Mouse (Mus musculus): Measurements from ENCODE around the gene Rnf167. TPM values are rescaled to one million over a fixed set of nuclear protein-coding genes. Genes with fewer than 3 reads are reported as not detected.
A peak's percentile ranks its signal among the peaks of the same experiment; 100 is the strongest.

Rnf167 gene
- total RNA-seq, 2 experiments from 2014 or later, result 78.6 to 81.4 TPM

- intact Hi-C loops (cut with DNase I), result no loop called here
- DNase-seq (ENCODE audit: low spot score in 2 of 2), result peak in 1 of 2 experiments; percentile 57
These were observed 46.5 kb downstream of the Rnf167 start for GRCm38 (mm10) chr11:70693504-70693903.

GRCm38 (mm10) chr11:70697376-70697775, 50.3 kb downstream of the Rnf167 start:
- intact Hi-C loops (cut with DNase I), result no loop called here
- no peak for DNase-seq (ENCODE audit: low spot score in 2 of 2)

- no peak for DNase-seq (ENCODE audit: low spot score in 2 of 2)
- intact Hi-C loops (cut with DNase I), result no loop called here
These were observed 52.0 kb downstream of the Rnf167 start for GRCm38 (mm10) chr11:70699051-70699450.

- peak; percentile 95 for DNase-seq (ENCODE audit: low spot score in 2 of 2)
- intact Hi-C loops (cut with DNase I), result loop anchor here (1.0 kb wide), 1 partner anchor 13 kb away; no protein-coding TSS in a partner anchor
These were observed 52.9 kb downstream of the Rnf167 start, which contains the start of the genes Inca1 and Kif1c for GRCm38 (mm10) chr11:70699722-70700556. Gene Inca1 (minus strand): TSS chr11:70700155. Gene Kif1c (plus strand): TSS chr11:70700548.

GRCm38 (mm10) chr11:70700613-70701012, 53.6 kb downstream of the Rnf167 start:
- intact Hi-C loops (cut with DNase I), result loop anchor here (1.0 kb wide), 1 partner anchor 13 kb away; no protein-coding TSS in a partner anchor
- DNase-seq (ENCODE audit: low spot score in 2 of 2), result peak; percentile 45 to 56

Other genes starting within 250 kb of the Rnf167 start
- gene Pelp1, start 237.2 kb upstream of the Rnf167 start, total RNA-seq (2021), result 10 to 100 TPM; 34.9 to 42.0 TPM
- 10 to 100 TPM; 64.6 to 66.7 TPM for gene Arrb2, start 214.6 kb upstream of the Rnf167 start, total RNA-seq (2021)
- gene Med11, start 195.3 kb upstream of the Rnf167 start, total RNA-seq (2021), result 10 to 100 TPM; 12.9 to 15.7 TPM
- under 1 TPM; 0.41 to 0.94 TPM for gene Zmynd15, start 187.8 kb upstream of the Rnf167 start, total RNA-seq (2021)
- gene Cxcl16, start 187.3 kb upstream of the Rnf167 start, total RNA-seq (2021), result 1 to 10 TPM in 1 of 2 experiments, under 1 TPM in 1; 0.94 to 1.2 TPM
- gene Tm4sf5, start 142.0 kb upstream of the Rnf167 start, total RNA-seq (2021), result not detected
- not detected for gene Vmo1, start 132.6 kb upstream of the Rnf167 start, total RNA-seq (2021)
- not detected for gene Gltpd2, start 128.0 kb upstream of the Rnf167 start, total RNA-seq (2021)
- gene Psmb6, start 121.9 kb upstream of the Rnf167 start, total RNA-seq (2021), result 100 to 1,000 TPM; 172 to 186 TPM
- not detected for gene Gm40193, start 114.3 kb upstream of the Rnf167 start, total RNA-seq (2021)
- 10 to 100 TPM; 13.0 to 15.2 TPM for gene Pld2, start 107.2 kb upstream of the Rnf167 start, total RNA-seq (2021)
- 100 to 1,000 TPM; 412 to 432 TPM for gene Mink1, start 84.4 kb upstream of the Rnf167 start, total RNA-seq (2021)
- not detected for gene 4930544D05Rik, start 31.4 kb upstream of the Rnf167 start, total RNA-seq (2021)
- not detected for gene Chrne, start 28.0 kb upstream of the Rnf167 start, total RNA-seq (2021)
- not detected for gene Gp1ba, start 8.1 kb upstream of the Rnf167 start, total RNA-seq (2021)
- 100 to 1,000 TPM; 110 to 117 TPM for gene Slc25a11, start 244 bp downstream of the Rnf167 start, total RNA-seq (2021)
- gene Pfn1, start 7.4 kb downstream of the Rnf167 start, total RNA-seq (2021), result 100 to 1,000 TPM; 221 to 239 TPM
- gene Eno3, start 10.0 kb downstream of the Rnf167 start, total RNA-seq (2021), result 1 to 10 TPM; 7.0 to 9.0 TPM
- gene Spag7, start 22.2 kb downstream of the Rnf167 start, total RNA-seq (2021), result 10 to 100 TPM; 49.3 to 50.7 TPM
- gene Camta2, start 40.9 kb downstream of the Rnf167 start, total RNA-seq (2021), result 100 to 1,000 TPM; 226 to 234 TPM
- 1 to 10 TPM; 1.5 to 2.5 TPM for gene Inca1, start 52.9 kb downstream of the Rnf167 start, total RNA-seq (2021)
- gene Kif1c, start 53.3 kb downstream of the Rnf167 start, total RNA-seq (2021), result 10 to 100 TPM; 51.3 to 53.2 TPM
- 10 to 100 TPM; 16.4 to 17.2 TPM for gene Zfp3, start 117.0 kb downstream of the Rnf167 start, total RNA-seq (2021)
- gene Scimp, start 165.4 kb downstream of the Rnf167 start, total RNA-seq (2021), result not detected
- 100 to 1,000 TPM; 128 to 130 TPM for gene Rabep1, start 197.5 kb downstream of the Rnf167 start, total RNA-seq (2021)

Measured in left cerebral cortex, postnatal 25 days (tissue).